16 mouse cellular contexts compared by ENCODE assay signal in the genomic region with DNA sequence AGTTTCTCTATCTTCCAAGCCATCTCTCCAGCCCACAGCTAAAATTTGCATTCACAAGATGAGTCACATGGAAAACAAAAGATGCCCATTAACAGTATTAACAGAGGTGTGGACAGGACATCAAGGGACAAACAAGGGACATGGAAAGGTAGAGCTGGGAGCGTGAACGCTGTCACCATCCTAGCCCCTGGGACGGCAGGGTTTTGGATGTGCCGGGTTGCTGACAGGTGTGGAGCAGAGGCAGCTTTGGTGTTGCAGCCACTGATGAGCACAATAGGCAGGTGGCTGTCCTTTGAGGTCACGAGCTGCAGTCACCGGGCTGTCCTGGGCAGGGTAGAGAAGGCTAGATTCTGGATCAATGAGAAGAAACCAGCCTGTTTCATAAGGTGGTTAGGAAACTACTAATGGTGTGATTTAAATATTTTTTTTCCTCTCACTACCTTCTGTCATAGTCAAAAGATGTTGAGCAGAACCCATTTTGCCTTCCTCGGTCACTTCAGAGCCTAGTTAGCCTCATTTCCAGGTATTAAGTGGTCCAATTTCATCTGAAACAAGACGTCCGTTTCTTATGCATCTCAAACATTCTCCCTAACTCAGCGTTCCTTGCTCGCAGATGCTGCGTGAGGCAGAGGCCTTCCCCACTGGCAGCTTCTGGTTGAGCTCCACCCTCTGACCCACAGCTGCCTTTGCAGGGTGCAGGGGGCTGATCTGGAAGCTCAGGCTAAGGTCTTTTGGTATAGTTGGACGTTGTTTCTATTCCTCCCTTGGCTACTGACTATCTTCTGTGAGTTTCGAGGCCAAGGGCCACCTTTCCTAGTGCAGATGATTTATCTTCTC.
"Had no signal": no experiment of that assay in that cellular context is flagged by ENCODE, and none has a peak within 500 bp of the region (broad histone marks: within the 10 kb centered on the region; RNA-seq: fewer than 3 reads in every experiment).

No protein-coding gene starts in this region.

- H3K9ac ChIP-seq: kidney, embryonic 15.5 days; limb, embryonic 12.5 days; limb, embryonic 15.5 days; liver, embryonic 14.5 days; liver, postnatal 0 days; lung, embryonic 14.5 days; midbrain, embryonic 13.5 days had no signal

- H3K36me3 ChIP-seq: kidney, embryonic 15.5 days; limb, embryonic 12.5 days; limb, embryonic 15.5 days; midbrain, embryonic 13.5 days had no signal

- ATAC-seq: liver, postnatal 0 days; lung, postnatal 0 days; midbrain, embryonic 13.5 days had no signal

- H3K9me3 ChIP-seq: kidney, embryonic 15.5 days; limb, embryonic 12.5 days; limb, embryonic 15.5 days; midbrain, embryonic 13.5 days had no signal

- H3K4me3 ChIP-seq: kidney, embryonic 15.5 days; limb, embryonic 12.5 days; limb, embryonic 15.5 days; midbrain, embryonic 13.5 days had no signal

- H3K4me1 ChIP-seq: kidney, embryonic 15.5 days; midbrain, embryonic 13.5 days had no signal

- DNase-seq: kidney, adult 8-10 months; kidney, postnatal 10 days; kidney, postnatal 36 days; left cerebral cortex, postnatal 4 days; liver, postnatal 0 days; lung, embryonic 14.5 days; thymus, adult 2 months; thymus, postnatal 25 days had no signal

- H3K27ac ChIP-seq: kidney, embryonic 15.5 days; limb, embryonic 12.5 days; limb, embryonic 15.5 days; liver, embryonic 14.5 days; macrophage; midbrain, embryonic 13.5 days had no signal

- H3K27me3 ChIP-seq: kidney, embryonic 15.5 days; limb, embryonic 12.5 days; limb, embryonic 15.5 days; midbrain, embryonic 13.5 days had no signal

- H3K4me2 ChIP-seq: kidney, embryonic 15.5 days; limb, embryonic 12.5 days; limb, embryonic 15.5 days; liver, embryonic 11.5 days; lung, embryonic 14.5 days; midbrain, embryonic 13.5 days had no signal
